Mouse (Mus musculus): ENCODE data around the gene Vmn1r2.
"Not testable (repeated sequence)": the region's sequence is repeated elsewhere in the genome, so short reads cannot be mapped to it uniquely, and the experiment has no call there.

Vmn1r2 gene

DNA sequence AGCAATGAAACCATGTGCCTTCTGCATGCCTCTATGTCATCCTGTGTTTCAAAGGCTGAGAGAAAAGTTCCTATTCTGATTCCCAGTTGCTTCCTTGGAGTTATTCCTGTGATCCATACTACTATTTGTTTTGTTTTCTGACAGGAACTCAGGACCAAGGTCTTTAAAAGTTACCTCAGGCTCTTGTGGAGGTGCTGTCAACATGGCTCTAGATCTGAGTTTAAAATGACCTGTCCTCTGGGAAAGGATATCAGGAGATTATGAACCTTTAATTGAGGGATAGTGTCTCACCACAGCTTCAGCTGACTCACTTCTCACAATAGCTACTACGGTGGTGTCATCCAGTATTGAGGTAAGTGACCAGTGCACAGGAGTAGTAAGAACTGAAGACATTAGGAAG is at the start of gene Vmn1r2:
Gene Vmn1r2 (plus strand): TSS at position 301 of the 400 bp plus-strand sequence.
- not testable (repeated sequence) for DNase-seq

GRCm38 (mm10) chr4:3147926-3148325 is 19.2 kb upstream of the Vmn1r2 start:
- not testable (repeated sequence) for DNase-seq

DNA sequence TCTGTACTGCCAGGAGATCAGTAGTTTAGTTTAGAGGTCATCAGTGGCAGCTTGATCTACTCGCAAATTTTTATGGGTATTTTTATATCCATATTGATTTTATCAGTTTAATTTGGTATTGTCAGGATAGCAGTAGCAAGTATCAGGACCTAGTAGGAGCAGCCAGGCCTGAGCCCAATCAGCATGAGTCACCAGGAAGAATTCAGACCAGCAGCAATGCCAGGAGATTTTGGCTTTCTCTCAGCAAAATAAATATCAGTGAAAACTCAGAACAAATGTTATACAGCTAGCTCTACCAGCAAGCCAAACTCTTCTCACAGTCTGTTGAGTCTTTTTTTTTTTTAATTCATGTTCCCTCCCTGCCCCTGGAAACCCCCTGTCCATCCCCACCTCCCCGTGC is 13.8 kb upstream of the Vmn1r2 start:
- not testable (repeated sequence) for DNase-seq

GRCm38 (mm10) chr4:3164429-3164828 is 2.7 kb upstream of the Vmn1r2 start:
- not testable (repeated sequence) for DNase-seq

DNA sequence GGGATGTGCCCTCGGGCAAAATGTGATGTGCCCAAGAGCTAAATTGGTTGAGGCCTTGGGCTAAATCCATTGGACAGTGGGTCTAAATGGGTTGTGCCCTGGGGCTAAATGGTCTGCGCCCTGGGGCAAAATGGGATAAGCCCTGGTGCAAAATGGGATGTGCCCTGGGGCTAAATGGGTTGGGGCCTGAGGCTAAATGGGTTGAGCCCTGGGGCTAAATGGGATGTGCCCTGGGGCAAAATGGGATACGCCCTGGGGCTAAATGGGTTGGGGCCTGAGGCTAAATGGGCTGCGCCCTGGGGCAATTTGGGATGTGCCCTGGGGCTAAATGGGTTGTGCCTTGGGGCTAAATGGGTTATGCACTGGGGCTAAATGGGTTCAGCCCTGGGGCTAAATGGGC is 2.1 kb upstream of the Vmn1r2 start:
- no peak for DNase-seq

DNA sequence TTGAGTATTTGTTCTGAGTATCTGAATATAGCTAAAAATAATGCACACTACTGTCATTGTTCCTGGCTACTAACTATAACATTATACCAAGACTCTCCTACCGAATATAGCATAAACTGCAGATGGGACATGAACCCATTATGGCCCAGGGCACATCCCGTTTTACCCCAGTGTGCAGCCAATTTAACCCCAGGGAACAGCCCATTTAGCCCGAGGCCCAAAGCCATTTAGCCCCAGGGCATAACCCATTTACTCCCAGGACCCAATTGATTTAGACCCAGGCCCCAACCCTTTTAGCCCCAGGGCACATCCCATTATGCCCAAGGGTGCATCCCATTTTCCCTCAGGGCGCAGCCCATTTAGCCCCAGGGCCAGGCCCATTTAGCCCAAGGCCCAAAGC is 7.5 kb downstream of the Vmn1r2 start:
- not testable (repeated sequence) for DNase-seq

GRCm38 (mm10) chr4:3175756-3176155 is 8.6 kb downstream of the Vmn1r2 start:
- not testable (repeated sequence) for DNase-seq

DNA sequence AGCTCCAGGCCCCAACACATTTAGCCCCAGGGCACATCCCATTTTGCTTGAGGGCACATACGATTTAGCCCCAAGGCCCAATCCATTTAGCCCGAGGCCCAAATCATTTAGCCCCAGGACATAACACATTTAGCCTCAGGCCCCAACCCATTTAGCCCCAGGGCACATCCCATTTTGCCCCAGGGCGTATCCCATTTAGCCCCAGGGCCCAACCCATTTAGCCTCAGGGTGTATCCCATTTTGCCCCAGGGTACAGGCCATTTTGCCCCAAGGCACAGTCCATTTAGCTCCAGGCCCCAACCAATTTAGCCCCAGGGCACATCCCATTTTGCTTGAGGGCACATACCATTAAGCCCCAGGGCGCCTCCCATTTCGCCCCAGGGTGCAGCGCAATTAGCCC is 9.1 kb downstream of the Vmn1r2 start:
- DNase-seq: not testable (repeated sequence)

DNA sequence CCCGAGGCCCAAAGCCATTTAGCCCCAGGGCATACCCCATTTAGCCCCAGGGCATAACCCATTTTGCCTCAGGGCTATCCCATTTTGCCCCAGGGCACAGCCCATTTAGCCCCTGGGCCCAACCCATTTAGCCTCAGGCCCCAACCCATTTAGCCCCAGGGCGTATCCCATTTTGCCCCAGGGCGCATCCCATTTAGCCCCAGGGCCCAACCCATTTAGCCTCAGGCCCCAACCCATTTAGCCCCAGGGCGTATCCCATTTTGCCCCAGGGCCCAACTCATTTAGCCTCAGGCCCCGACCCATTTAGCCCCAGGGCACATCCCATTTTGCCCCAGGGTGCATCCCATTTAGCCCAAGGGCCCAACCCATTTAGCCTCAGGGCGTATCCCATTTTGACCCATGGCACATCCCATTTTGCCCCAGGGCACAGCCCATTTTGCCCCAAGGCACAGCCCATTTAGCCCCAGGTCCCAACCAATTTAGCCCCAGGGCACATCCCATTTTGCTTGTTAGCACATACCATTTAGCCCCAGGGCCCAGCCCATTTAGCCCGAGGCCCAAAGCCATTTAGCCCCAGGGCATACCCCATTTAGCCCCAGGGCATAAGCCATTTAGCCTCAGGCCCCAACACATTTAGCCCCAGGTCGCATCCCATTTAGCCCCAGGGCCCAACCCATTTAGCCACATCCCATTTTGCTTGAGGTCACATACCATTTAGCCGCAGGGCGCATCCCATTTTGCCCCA is 9.8 kb downstream of the Vmn1r2 start:
- not testable (repeated sequence) for DNase-seq

DNA sequence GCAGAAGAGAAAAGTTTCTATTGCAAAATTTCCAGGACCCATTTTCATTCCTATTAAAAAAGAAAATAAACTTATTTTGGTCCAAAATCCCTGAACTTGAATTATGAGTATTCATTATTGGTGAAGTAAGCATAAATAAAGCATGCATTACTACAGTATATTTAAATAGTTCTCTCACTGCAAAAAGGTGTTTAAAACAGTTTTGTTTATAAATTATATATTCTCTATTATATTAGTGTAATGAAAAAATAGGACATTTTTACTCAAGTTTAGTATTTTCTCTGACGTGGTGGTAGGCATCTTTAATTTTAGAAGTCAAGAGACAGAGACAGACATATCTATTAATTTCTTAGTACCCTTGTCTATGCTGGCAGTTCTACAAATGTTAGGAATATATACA is 18.1 kb downstream of the Vmn1r2 start, which contains the start of gene Vmn1r3:
Gene Vmn1r3 (minus strand): TSS at position 101 of the 400 bp plus-strand sequence.
- not testable (repeated sequence) for DNase-seq

- not testable (repeated sequence) for DNase-seq
These were observed 42.6 kb downstream of the Vmn1r2 start for GRCm38 (mm10) chr4:3209643-3210217.

DNA sequence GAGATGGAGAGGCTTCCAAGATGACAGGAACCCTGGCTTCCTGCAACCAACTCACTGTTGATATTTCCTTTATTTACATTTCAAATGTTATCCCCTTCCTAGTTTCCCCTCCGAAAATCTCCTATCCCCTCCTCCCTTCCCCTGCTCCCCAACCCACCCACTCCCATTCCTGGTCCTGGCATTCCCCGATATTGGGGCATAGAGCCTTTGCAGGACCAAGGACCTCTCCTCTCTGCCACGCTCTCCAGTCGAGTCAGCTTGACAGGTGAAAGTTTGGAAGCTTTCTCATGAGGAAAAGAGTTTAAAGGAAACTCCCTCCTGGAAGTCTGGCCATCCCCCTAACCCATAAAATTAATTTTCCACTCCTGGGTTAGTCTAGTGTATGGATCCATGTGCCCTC is 46.2 kb downstream of the Vmn1r2 start:
- not testable (repeated sequence) for DNase-seq

- not testable (repeated sequence) for DNase-seq
These were observed 49.3 kb downstream of the Vmn1r2 start for GRCm38 (mm10) chr4:3216382-3216781.
